Mouse (Mus musculus): ENCODE results near the gene Morc1. TPM values are rescaled to one million over a fixed set of nuclear protein-coding genes. Genes with fewer than 3 reads are reported as not detected.

Gene Morc1
- polyA plus RNA-seq, 1 experiment from 2014 or later = not detected

DNA sequence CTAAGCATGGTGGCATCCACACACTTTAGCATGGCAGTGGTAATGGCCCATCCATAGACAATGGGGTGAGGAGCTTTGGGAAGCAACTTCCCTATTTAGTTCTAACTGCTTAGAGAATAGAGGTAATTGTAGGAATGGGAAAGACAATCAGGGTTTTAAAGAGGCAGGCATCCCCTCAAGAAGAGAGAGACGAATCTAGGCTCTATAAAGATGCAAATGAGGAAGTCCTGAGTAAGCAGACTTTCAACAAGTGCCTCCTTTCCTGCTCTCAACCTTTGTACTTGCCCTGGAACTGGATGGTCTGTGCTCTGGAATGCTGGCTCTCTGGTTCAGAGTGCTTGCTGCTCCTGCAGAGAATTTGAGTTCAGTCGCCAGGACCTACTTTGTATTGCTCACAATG lies 8.5 kb upstream of the Morc1 start:
- H3K4me3 ChIP-seq = no peak overlapping the region
- WGBS = 21% methylated on average over 2 of the region's 2 CpGs
- H3K27me3 ChIP-seq (replicated peaks; ENCODE audit: low read depth, poor library complexity, severe bottlenecking) = no peaks in the 10 kb centered on the region
- no peaks in the 10 kb centered on the region for H3K9me3 ChIP-seq
- H3K27ac ChIP-seq (replicated peaks) = no peak overlapping the region
- no peak for DNase-seq (ENCODE audit: low spot score)
- H3K4me1 ChIP-seq = no peaks in the 10 kb centered on the region
- H3K36me3 ChIP-seq (replicated peaks) = no peaks in the 10 kb centered on the region

DNA sequence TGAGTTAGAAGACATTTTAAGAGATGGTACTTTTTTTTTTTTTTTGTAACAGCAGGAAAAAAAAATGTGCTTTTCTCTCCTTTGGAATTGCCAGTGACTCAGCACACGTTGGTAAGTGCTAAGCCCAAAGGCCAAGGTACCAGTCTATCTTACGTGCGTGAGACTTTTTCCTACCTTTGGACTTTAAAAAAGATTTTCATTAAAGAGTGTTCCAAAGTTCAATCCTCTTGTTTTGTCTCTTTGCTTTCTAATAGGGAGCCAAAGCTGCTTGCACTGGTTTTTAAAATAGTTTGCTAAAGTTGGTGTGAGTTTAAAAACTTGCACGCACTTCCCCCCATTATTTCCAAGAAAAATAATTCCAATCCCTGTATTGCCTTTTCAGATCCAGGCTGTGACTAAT lies 7.0 kb upstream of the Morc1 start:
- H3K4me3 ChIP-seq = no peak overlapping the region
- H3K9me3 ChIP-seq = no peaks in the 10 kb centered on the region
- H3K27me3 ChIP-seq (replicated peaks; ENCODE audit: low read depth, poor library complexity, severe bottlenecking) = no peaks in the 10 kb centered on the region
- no peaks in the 10 kb centered on the region for H3K4me1 ChIP-seq
- no peak for DNase-seq (ENCODE audit: low spot score)
- H3K36me3 ChIP-seq (replicated peaks) = no peaks in the 10 kb centered on the region
- WGBS = 91% methylated on average over 4 of the region's 4 CpGs
- no peak overlapping the region for H3K27ac ChIP-seq (replicated peaks)

DNA sequence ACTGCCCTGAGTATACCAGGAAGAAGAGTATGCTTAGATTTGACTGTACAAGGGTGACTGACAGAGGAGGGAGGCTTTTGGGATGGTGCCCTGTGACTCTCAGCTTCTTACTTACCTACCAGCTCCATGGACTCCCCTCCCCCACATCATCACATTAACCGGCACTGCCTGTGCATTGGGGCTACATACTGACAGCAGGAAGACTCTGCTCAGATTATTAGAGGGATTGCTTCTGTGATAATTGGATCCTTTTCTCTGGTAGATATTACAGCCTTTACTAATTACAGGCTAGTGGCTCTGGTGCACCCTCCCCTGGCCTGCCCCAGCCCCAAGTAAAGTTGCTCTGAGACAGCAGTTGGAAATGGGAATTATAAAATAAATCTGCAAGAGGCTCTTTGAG lies 1.6 kb upstream of the Morc1 start:
- Histone ChIP-seq H3K36me3 (replicated peaks) (no peaks in the 10 kb centered on the region), H3K9me3 (no peaks in the 10 kb centered on the region), H3K4me1 (0 out of 2 replicates have a peak, but pooled peaks cover 4% of the 10 kb centered on the region), H3K27ac (replicated peaks) (no peak overlapping the region), H3K27me3 (replicated peaks; ENCODE audit: low read depth, poor library complexity, severe bottlenecking) (no peaks in the 10 kb centered on the region), H3K4me3 (no peak overlapping the region)
- no peak for DNase-seq (ENCODE audit: low spot score)
- WGBS = 70% methylated on average over 1 of the region's 1 CpGs

DNA sequence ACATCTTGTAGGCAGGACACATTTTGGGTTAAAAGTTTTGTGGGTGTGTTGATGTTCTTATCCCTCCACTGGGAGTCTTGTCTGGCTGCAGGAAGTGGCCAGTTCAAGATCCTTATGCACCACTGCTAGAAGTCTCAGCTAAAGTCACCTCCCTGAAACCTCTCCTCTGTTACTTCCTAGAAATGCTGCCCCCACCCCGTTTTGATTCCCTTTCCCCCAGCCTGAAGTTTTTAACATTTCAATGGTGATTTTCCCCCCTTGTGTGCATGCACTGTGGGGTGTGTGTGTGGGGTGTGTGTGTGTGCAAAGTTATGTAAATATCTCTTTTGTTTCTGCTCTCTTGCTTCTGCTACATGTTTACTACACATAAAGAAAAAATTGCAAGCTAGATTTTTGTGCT lies 4.4 kb downstream of the Morc1 start:
- Histone ChIP-seq H3K36me3 (replicated peaks) (no peaks in the 10 kb centered on the region), H3K4me3 (no peak overlapping the region), H3K4me1 (no peaks in the 10 kb centered on the region), H3K9me3 (no peaks in the 10 kb centered on the region), H3K27me3 (replicated peaks; ENCODE audit: low read depth, poor library complexity, severe bottlenecking) (no peaks in the 10 kb centered on the region), H3K27ac (replicated peaks) (no peak overlapping the region)
- WGBS = 8% methylated on average over 1 of the region's 1 CpGs
- no peak for DNase-seq (ENCODE audit: low spot score)

DNA sequence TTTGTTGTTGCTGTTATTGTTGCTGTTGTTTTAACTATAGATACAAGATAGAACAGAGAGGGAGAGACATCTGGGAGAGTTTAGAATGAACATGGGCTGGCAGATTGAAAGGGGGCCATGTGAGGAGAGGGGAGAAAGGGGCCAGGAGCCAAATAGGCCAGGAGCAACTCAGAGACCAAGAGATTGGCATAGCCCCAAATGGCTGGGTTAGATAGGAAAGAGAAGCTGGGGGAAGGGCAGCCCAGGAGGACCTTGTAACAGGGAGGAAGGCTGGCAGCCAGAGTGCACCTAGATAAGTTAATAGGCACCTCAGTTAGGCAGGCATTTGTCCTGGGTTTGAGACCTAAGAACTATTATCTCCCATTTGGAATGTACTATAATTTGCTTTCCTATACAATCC lies 6.4 kb downstream of the Morc1 start:
- Histone ChIP-seq H3K4me3 (no peak overlapping the region), H3K4me1 (no peaks in the 10 kb centered on the region), H3K9me3 (no peaks in the 10 kb centered on the region), H3K27ac (replicated peaks) (no peak overlapping the region), H3K27me3 (replicated peaks; ENCODE audit: low read depth, poor library complexity, severe bottlenecking) (no peaks in the 10 kb centered on the region), H3K36me3 (replicated peaks) (no peaks in the 10 kb centered on the region)
- DNase-seq (ENCODE audit: low spot score) = no peak

DNA sequence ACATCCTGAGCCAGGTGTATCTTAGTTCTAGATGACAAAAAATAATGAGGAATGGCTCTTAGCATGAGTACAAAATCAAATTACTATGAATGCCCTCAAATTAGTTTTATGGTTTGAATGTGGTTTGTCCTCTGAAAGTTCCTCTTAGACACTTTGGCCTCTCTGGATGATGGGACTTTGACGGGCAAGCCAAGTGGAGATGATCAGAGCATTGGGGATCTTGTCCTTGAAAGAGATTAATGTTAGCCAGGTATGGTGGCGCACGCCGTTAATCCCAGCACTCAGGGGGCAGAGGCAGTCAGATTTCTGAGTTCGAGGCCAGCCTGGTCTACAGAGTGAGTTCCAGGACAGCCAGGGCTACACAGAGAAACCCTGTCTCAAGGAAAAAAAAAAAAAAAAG lies 13.6 kb downstream of the Morc1 start:
- no peaks in the 10 kb centered on the region for H3K27me3 ChIP-seq (replicated peaks; ENCODE audit: low read depth, poor library complexity, severe bottlenecking)
- H3K9me3 ChIP-seq = no peaks in the 10 kb centered on the region
- WGBS = 92% methylated on average over 5 of the region's 5 CpGs
- H3K4me3 ChIP-seq = no peak overlapping the region
- DNase-seq (ENCODE audit: low spot score) = no peak
- H3K36me3 ChIP-seq (replicated peaks) = no peaks in the 10 kb centered on the region
- no peak overlapping the region for H3K27ac ChIP-seq (replicated peaks)
- H3K4me1 ChIP-seq = no peaks in the 10 kb centered on the region

DNA sequence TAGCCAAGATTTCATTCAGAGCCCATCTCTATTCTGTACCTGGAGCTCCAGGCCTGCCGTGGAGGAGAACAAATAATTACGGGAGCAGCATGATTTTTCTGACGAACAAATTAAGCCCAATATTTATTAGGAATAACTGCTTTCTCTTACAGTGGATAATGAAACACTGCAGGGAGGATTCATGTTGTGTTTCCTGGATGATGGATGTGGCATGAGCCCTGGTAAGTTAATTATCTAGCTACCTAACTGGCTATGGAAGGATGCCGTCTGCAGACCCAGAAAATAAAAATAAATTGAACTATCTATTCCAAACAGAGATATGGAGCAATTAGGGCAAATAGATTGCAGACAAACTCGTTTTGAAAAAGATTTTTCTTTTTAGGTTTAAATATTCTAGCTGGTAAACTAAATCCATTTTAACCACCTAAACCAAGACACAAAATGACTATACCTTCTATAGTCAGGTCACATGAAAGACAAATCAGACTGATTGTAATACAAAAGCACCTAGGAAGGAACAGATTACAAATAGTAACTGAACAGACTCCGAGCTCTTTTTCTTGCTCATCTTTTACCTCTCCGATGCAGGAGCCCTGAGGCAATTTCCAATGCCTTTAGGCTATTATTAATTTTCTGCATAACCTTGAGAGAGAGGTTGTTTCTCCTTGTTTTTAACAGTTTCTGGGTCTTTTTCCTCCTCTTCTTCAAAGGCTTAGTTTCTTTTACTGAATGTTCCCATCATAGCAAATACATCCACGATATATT lies 15.3 kb downstream of the Morc1 start:
- no peaks in the 10 kb centered on the region for H3K36me3 ChIP-seq (replicated peaks)
- no peak for DNase-seq (ENCODE audit: low spot score)
- no peak overlapping the region for H3K4me3 ChIP-seq
- H3K27ac ChIP-seq (replicated peaks) = no peak overlapping the region
- no peaks in the 10 kb centered on the region for H3K27me3 ChIP-seq (replicated peaks; ENCODE audit: low read depth, poor library complexity, severe bottlenecking)
- no peaks in the 10 kb centered on the region for H3K4me1 ChIP-seq
- no peaks in the 10 kb centered on the region for H3K9me3 ChIP-seq
- 82% methylated on average over 8 of the region's 8 CpGs for WGBS

DNA sequence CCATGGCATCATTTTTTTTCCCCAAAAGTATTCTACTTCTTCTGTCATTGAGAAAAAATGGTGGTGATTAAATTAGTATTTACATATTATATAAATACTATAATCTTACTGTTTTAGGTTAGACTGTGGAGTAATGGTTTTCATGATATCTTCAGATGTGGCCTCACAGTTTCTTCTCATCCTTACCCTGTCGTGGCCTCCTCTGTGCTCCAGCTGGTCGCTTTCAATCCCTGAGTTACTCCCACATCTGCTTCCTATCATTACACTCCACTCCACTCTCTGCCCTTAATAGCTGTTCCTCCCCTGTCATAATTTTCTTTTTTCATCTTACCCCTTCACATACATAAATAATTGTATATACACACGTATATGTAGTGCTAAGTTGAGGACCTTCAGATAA lies 22.2 kb downstream of the Morc1 start:
- no peak for DNase-seq (ENCODE audit: low spot score)
- Histone ChIP-seq H3K27ac (replicated peaks) (no peak overlapping the region), H3K27me3 (replicated peaks; ENCODE audit: low read depth, poor library complexity, severe bottlenecking) (no peaks in the 10 kb centered on the region), H3K36me3 (replicated peaks) (no peaks in the 10 kb centered on the region), H3K4me1 (no peaks in the 10 kb centered on the region), H3K9me3 (no peaks in the 10 kb centered on the region), H3K4me3 (no peak overlapping the region)
- WGBS = 71% methylated on average over 3 of the region's 3 CpGs

DNA sequence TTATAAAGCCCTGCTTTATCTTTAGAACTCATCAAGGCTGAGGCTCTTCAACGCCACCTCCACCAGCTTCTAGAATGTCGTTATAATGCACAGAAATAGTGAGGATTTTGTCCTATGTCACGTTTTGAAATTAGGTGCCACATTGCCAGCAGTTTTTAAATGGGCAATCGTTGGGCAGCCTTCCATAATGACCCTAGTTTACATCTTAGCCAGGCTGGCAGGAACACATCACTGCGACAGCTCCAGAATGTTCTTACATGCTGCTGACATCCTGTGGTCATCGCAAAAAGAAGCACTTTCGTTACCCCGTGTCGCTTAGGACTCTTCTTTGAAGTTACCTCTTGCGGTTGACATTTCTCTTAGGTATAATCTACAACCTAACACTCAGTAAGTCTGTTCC lies 42.4 kb downstream of the Morc1 start:
- H3K36me3 ChIP-seq (replicated peaks) = no peaks in the 10 kb centered on the region
- H3K27me3 ChIP-seq (replicated peaks; ENCODE audit: low read depth, poor library complexity, severe bottlenecking) = no peaks in the 10 kb centered on the region
- H3K4me1 ChIP-seq = no peaks in the 10 kb centered on the region
- H3K27ac ChIP-seq (replicated peaks) = no peak overlapping the region
- H3K9me3 ChIP-seq = no peaks in the 10 kb centered on the region
- DNase-seq (ENCODE audit: low spot score) = no peak
- WGBS = 93% methylated on average over 10 of the region's 10 CpGs
- H3K4me3 ChIP-seq = no peak overlapping the region

DNA sequence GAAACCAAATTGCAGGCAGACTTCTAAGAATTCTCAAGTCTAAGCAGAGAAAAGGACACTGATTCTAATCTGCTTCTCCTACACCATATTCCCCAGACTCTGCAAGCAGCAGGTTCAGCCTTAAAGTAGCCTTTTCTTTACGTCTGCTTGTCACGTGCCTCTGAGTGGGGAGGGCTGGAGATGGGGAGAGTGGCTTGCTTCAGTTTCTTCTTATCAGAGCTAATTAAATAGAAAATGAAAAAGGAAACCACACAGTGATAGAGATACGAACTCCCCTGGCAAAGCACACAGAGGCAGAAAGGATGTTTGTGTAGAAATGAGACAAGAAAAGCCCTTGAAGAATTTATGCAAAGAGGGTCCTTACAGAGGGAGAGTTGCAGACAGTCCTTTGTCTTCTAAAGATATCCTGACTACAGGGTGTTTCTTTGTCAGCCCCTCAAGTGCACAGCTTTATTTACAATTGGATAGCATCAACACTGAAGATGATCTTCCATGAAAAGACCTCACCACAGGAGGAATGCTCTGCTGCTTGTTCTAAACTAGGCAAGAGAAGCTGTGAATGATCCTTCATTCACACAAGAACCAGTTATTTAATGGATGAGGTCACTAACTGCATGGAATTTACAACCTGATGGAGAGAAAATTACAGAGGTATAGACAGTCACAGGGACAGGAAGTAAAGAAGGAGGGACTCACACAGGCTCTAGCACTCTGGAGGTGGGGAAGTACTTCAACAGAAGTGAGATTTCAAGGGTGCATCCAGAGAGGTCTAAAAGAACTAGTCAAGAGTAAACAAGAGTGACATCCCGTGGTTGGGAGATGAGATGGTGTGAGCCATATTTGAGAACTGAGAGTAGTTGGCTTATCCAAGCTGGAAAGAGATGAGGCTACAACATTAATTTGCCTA lies 44.1 kb downstream of the Morc1 start:
- Histone ChIP-seq H3K4me3 (no peak overlapping the region), H3K27ac (replicated peaks) (no peak overlapping the region), H3K36me3 (replicated peaks) (no peaks in the 10 kb centered on the region), H3K4me1 (no peaks in the 10 kb centered on the region), H3K27me3 (replicated peaks; ENCODE audit: low read depth, poor library complexity, severe bottlenecking) (no peaks in the 10 kb centered on the region), H3K9me3 (no peaks in the 10 kb centered on the region)
- WGBS = 43% methylated on average over 4 of the region's 4 CpGs
- DNase-seq (ENCODE audit: low spot score) = no peak

DNA sequence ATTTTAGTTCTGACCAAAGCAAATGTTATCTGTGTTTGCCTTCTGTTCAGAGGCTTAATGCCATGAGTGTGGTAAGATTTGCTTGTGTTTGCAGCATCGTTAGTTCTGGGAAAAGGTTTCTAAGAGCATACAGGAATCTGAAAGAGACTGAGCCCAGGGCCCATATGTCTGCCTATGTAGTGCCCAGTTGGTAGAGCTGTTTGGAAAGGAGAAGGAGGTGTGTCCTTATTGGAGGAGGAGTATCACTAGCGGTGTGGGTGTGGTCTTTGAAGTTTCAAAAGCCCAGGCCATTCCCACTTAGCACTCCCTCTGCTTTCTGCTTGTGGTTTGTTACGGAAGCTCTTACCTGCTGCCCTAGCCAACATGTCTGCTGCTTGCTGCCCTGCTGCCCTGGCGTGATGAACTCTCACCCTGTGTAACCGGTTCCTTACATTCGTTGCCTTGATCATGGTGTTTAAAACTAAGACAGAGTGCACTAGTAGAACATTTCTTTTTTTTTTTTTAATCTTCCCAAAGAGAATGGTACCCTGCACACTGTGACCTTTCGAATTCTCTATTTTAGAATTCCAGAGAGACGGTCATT lies 48.3 kb downstream of the Morc1 start:
- no peaks in the 10 kb centered on the region for H3K4me1 ChIP-seq
- H3K36me3 ChIP-seq (replicated peaks) = no peaks in the 10 kb centered on the region
- no peak overlapping the region for H3K27ac ChIP-seq (replicated peaks)
- H3K9me3 ChIP-seq = 0 out of 2 replicates have a peak, but pooled peaks cover 3% of the 10 kb centered on the region
- no peaks in the 10 kb centered on the region for H3K27me3 ChIP-seq (replicated peaks; ENCODE audit: low read depth, poor library complexity, severe bottlenecking)
- 74% methylated on average over 8 of the region's 8 CpGs for WGBS
- no peak overlapping the region for H3K4me3 ChIP-seq
- DNase-seq (ENCODE audit: low spot score) = no peak

DNA sequence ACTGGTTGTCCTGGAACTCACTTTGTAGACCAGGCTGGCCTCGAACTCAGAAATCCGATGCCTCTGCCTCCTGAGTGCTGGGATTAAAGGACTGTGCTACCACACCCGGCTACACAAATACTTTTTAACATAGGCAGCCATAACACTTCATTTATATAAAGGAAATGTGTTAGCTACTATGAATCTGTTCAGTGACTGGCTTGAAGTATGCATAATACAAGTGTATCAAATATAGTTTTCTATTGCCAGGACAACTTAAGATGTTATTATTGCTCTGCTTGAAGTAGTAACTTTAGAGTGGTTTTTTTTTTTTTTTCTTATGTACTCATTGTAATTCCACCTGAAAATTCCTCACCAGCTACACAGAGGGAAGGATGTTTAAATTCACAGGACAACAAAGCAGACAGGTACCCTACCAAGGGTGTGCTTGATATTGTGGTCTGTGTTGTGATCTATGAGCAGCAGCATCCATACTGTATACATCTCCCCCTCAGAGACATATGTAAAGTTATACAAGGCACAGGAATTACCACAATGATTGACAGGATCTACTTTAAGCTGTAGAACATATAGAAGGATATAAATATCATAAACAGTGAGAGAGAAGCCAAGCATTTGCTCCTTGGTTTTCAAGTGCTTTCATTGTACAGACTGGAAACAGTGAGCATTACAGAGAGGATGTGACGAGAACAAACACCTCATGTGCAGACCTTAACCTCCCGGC lies 85.9 kb downstream of the Morc1 start:
- Histone ChIP-seq H3K4me1 (no peaks in the 10 kb centered on the region), H3K27ac (replicated peaks) (no peak overlapping the region), H3K36me3 (replicated peaks) (no peaks in the 10 kb centered on the region), H3K27me3 (replicated peaks; ENCODE audit: low read depth, poor library complexity, severe bottlenecking) (no peaks in the 10 kb centered on the region), H3K9me3 (no peaks in the 10 kb centered on the region), H3K4me3 (no peak overlapping the region)
- no peak for DNase-seq (ENCODE audit: low spot score)
- WGBS = 84% methylated on average over 5 of the region's 5 CpGs

All from embryonic facial prominence, embryonic 10.5 days (tissue).